Mouse (Mus musculus) thymus, postnatal 14 days (tissue): Measurements from ENCODE around the gene Wnt11.

Experiments
- DNase-seq: peaks from one replicate; pipeline ENCODE4 v3.0.0; 2021

The Wnt11 gene

DNA sequence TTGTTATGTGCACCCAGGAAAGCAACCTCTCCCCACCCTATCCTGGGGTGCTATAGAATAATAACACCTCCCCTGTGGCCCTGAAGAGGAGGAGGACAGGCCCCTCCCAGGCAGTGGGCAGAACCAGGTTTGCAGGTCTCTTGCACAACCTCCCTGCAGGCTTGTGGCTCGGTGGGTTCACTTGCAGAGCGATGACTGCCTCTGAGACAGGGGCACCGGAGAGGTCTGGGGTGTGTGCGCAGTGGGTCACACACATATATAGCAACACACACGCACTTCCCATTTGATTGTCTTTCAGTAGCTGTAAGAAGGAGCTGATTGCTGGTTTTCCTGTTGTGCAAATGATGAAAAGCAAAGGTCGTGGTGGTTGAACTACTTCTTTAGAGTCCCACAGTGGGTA lies 3.6 kb upstream of the Wnt11 start:
- DNase-seq = no peak

- no peak for DNase-seq
These were observed 868 bp downstream of the Wnt11 start for GRCm38 (mm10) chr7:98835519-98836441.

DNA sequence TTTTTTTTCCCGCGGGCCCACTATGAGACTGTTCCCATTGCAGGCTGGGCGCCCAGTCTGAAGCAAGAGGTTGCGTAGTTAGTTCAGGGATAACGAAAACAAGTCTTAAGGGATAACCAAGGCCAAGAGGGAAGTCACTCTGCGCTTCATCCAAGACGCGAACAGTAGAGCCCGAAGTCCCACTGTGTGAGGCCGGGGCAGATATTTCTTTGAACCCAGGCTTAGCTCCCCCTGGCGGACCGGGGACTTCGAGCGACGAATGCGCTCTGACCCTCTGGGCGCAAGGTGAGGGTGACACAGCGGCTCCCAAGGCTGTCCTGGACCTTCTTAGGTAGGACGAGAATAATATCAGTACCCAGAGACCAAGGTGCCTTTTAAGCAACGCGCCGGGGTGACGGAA lies 1.7 kb downstream of the Wnt11 start:
- peak; percentile 81 for DNase-seq

GRCm38 (mm10) chr7:98837901-98838300 lies 3.0 kb downstream of the Wnt11 start:
- DNase-seq = peak; percentile 76

DNA sequence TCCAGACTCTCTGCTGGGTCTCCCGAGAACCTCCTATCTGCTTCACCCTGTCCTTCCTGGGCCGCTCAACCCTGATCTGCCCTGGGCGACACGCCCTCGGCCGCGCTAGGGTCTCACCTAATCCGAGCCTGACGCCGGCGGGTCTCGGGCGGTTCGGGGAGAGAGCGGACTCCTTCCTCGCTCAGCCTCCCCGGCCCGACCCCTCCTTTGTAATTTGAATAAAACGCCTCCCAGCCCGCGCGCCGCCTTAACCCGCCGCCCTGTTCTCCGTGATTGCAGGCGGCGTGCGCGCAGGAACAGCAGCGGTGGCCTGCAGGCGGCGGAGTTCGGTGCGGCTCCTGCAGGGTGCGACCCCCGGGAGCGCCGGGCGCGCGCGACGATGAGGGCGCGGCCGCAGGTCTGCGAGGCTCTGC lies 3.8 kb downstream of the Wnt11 start:
- DNase-seq = peak; percentile 56

GRCm38 (mm10) chr7:98839312-98839711 lies 4.4 kb downstream of the Wnt11 start:
- no peak for DNase-seq

- DNase-seq = no peak
These were observed 5.9 kb downstream of the Wnt11 start for GRCm38 (mm10) chr7:98840771-98841170.

DNA sequence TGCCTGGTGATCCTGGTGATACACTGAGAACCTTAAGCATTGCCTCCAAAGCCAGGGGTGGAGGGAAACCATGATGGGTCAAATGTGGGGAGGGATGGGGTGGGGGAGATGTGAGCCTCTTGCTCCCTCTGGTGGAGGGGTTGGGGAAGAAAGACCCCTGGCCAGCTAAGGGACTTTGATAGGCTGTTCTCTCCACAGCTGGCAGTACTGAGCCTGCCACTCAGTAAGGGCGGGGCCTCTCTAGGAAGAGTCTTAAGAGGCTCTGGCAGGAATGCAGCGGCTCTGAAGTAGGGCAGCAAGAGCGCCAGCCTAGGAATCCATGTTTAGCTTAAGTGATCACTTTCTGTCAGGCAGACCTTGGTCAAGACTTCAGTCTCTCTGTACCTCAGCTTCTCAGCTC lies 6.9 kb downstream of the Wnt11 start:
- DNase-seq = peak; percentile 22

- DNase-seq = no peak
These were observed 8.1 kb downstream of the Wnt11 start for GRCm38 (mm10) chr7:98842997-98843396.

GRCm38 (mm10) chr7:98843649-98844048 lies 8.7 kb downstream of the Wnt11 start:
- DNase-seq = no peak

DNA sequence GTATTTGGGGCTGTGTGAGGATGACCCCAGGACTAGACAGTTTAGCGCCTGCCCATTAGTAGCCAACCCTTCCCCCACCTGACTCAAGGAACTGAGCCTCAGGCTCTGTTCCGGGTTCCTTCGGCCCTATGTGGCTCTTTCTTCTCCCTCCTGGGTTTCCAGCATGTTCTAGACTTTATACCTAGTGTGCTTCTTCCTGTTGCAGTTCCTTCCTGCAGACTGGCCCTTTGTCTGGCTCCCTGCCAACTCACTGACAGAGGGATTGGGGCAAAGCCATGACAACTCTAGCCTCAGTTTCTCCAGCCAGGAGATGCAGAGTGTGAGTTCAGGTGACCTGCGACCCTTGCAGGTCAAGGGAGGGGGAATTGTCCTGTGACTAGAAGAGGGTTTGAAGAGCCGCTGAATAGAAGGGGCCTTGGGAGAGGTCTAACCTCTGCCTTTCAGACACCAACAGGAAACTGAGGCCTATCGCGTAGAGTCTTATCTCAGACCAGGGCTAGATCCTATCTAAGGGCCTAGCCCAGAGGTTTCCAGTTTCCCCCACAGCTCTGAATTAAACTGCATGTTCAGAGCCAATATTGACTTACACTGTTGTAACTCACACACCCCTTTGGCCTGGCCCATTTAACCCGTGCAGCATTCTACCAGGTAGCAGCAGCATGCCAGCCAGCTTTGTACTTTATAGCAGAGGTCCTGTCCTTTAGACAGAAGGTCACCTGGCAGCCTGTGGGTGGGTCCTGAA lies 14.2 kb downstream of the Wnt11 start:
- no peak for DNase-seq

DNA sequence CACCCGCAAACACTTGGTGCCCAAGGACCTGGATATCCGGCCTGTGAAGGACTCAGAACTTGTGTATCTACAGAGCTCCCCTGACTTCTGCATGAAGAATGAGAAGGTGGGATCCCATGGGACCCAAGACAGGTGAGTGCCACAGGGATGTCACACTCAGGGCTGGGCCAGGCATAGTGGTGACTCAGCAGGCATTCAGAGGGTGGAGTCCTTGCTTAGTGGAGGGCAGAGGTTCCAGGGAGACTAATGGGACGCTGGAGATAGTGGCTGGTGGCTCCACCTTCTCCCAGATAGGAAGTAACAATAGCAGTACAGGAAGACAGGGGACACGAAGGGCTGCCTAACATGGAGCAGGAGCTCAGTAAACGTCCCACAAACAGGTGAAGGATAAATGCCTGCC lies 15.5 kb downstream of the Wnt11 start:
- DNase-seq = no peak

GRCm38 (mm10) chr7:98851220-98851619 lies 16.3 kb downstream of the Wnt11 start:
- no peak for DNase-seq

DNA sequence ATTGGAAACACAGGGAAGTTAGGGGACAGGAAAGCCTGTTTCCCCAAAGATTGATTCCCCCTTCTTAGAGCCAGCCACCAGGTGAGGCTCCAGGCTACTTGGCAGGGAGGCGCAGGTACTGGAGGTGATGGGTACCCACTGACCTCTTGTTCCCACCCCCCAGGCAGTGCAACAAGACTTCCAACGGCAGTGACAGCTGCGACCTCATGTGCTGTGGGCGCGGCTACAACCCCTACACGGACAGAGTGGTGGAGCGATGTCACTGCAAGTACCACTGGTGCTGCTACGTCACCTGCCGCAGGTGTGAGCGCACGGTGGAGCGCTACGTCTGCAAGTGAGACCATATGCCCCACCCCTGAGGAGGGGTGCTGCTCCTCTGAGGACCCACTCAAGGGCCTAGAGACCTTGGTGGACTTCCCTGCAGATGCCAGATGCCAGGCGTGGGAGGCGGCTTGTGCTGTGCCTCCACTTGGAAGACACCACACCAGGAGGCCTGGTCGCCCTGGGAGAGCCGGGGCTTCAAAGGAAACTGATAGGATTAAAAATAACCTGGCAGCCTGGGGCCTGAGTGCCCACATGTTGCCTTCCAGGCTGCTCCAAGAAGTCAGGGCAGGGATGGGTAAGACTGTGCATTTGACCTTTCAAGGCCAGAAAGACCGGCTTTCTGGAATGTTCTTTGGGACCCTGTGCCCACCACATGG lies 18.2 kb downstream of the Wnt11 start:
- DNase-seq = no peak

DNA sequence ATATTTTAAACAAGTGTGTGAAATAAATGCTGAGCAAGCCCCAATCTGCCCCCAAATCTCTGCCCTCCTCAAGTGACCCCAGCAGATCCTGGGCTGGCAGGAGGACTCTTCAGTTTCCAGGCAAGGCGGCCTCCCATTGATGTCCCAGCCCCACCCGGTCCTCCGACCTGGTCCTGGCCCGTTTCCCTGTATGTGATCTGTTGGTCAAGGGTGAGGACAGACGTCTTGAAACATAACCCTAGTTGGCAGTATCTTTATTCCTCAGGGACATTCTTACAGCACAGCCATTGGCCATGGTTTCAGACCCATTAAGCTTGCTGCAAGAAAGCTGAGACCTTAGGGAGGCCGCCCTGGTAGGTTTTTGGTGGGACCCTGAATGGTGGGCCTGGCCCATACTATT lies 18.9 kb downstream of the Wnt11 start:
- DNase-seq = no peak

DNA sequence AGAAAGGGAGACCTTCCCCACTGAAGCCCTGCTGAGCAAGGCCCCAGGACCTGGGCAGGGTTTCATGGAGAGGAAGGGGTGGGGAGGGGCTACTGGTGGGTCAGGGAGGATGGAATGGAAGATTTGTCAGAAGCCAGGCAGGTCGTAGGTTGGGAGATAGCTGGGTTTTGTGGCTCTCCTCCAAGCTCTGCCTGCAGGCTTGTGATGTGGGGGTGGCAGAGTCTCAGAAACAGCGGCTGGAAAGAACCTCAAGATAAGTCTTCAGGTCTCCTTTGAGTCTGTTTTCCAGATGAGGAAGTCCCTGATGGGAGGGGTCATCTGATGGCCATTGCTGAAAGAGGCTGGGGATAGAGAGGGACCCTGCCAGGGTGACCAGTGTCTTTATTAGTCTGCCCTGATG lies 20.5 kb downstream of the Wnt11 start:
- no peak for DNase-seq

DNA sequence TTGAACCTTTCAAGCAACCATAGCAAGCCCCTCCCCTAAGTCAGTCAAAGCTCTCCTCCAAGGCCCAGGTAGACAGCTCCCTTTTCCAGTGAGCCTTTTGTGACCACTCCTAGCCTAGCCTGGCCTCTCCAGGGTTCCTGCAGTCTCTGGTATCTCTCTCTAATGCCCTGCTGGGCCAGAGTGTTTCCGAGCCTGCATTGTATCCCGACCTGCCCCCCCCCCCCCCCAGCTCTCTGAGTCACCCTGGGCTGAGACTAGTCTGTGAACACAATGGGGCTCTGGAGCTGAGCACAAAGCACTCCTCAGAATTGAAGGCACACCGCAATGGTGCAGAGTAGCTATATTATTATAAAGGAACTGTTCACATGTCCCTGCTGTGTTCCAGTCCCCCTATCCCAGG lies 21.2 kb downstream of the Wnt11 start:
- DNase-seq = no peak

GRCm38 (mm10) chr7:98857094-98857493 lies 22.2 kb downstream of the Wnt11 start:
- DNase-seq = no peak

DNA sequence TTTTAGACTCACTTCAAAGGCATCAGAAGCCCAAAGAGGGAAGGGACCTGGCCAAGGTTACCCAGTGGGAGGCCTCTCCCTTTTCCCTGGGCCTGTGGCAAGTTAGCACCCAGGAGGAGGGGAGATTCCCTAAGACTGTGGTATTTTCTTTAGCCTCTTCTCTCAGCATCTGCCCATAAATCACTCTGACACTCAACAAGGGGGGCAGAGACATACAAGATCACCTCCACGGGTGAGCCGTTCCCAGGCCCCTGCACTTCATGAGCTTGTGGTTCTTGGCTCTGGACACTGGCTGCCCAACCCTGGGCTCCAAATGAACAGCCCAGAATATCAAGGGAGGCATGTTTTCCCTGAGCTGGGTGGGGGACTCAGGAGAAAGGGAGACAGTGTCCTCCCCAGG lies 26.1 kb downstream of the Wnt11 start:
- no peak for DNase-seq

GRCm38 (mm10) chr7:98862994-98863393 lies 28.1 kb downstream of the Wnt11 start:
- no peak for DNase-seq

- no peak for DNase-seq
These were observed 29.2 kb downstream of the Wnt11 start for GRCm38 (mm10) chr7:98863969-98864718.

DNA sequence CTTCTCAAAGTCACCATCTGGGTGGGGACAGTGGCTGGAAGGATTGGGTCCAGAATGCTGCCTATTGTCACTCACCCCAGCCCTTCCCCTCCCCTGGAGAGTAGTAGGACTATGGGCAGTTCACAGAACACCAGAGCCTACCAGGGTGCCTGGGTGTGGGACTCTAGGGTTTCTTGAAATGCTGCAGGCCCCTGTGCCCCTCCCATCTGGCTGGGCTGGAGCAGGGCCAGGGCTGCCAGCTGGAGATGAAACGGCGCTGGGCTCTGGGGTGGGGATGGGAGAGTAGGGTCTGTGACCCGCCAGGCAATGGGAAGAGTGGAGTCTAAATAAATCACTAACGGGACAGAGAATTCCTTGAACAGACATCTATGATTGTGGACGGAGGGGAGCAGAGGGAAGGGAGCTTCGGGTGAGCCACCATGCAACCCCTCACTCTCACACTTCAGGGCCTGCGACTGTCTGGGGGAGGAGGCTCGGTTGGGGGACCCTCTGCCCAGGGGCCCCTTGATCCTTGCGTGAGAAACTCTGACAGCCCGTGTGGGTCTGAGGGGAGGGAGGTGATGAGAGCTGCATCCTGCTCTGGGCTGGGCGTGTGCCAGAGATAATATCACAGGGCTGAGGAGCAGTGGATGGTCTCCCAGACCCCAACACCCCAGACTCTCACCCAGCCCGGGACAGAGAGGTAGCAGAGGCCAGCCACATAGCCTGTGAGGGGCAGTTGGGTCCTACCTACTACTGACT lies 32.3 kb downstream of the Wnt11 start:
- DNase-seq = no peak
